Mouse (Mus musculus): ENCODE measurements around the gene Nek7. TPM values are rescaled to one million over a fixed set of nuclear protein-coding genes. Genes with fewer than 3 reads are reported as not detected.

Nek7 gene
- total RNA-seq, 2 experiments from 2014 or later = 57.2 to 57.5 TPM

DNA sequence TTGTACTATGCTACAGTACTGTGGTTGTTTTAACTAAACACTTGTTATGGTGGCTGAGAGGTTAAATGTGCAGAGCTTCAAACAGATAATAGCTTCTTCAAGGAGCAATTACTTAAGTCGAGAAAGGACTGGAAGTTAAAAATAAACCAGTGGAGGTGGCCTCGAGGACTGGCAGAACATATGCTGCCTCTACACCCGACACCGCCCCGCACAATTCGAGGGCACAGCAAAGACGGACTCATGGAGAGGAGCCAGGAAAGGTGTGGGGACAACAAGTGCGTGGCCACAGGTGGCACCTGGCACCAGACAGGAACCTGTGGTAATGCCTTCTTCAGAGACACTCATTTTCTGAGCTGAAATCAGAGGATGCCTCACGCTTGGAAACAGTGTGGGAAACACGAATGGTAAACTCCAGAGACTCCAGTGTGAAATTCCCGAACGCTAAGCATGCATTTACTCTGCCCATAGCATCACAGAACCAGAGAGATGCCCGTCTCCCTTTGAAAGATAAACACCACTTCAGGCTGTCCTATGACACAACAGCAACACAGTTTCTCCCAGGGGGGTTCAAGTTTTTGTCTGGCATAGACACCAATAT lies 112.4 kb downstream of the Nek7 start:
- no peak for DNase-seq

DNA sequence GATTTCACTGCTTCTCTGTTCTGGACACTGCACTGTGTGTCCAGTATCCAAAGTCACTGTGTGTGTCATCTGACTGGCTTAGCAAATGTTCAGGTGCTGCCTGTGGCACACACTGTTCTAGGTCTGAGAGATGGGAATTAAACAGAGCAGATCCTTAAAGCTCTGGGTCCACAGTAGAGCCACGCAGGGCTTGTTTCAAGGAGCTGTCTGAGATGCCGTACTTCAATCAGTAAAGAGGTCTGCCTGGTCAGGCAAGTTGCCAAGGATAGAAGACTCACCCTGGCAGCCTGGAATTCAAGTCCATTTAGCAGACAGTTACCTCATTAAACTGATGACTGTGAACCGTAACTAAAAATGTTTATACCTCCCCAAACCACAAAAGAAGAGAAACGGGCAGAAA lies 112.9 kb downstream of the Nek7 start:
- no peak for DNase-seq

- no peak for DNase-seq
Observed at GRCm38 (mm10) chr1:138504228-138504627, 115.7 kb downstream of the Nek7 start.

DNA sequence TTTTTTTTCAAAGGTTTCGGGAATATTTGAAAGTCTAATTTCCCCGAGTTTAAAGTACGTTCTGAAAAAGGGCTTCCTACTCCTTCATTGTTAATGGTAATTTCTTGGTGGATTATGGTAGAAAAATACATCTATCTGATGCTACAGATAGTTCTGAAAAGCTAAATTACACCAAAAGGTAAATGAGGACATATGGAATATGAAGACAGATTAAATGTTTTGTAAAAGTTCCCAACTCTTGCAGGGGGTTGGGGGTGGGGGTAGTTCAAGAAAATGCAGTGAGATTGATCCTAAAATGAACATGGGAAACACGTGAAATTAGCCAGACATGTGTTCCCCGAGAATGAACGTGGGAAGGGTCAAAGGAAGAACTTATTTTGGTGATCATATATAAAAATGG lies 119.2 kb downstream of the Nek7 start:
- DNase-seq = no peak

DNA sequence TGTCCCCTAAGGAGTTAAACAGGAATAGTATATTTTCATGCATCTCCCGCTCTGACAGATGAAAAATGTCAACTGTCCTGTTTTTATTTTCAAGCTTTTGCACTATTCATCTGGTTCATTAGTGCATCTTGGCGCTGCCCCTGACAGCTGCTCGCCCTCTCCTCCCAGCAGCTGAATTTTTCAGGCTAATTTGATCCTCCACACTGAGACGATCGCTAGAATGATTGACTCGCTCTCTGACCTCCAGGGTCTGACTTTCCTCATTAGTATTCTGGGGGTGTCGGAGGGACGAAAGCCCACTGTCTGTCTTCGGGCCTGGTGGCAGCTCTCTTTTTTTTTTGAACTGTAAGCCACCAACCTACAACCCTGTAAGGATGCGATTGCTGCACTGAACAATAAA lies 119.8 kb downstream of the Nek7 start:
- no peak for DNase-seq

DNA sequence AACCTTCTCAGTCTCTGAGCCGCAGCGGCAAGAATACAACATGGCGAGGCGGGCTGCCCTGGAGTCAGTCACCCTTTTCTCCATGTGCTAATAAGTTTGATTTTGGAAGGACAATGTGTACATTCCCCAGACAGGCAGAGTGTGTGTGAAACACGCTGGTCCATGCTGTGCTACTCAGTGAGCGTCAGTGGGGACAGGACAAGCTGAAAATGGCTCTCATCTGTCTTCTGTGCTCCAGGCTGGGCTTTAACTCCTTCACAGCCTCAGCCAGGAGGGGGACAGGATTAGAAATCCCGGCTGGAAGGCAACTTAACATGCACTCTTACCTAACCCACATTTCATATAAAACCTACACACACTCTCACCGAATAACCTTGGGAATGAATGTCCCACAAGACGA lies 120.5 kb downstream of the Nek7 start:
- DNase-seq = no peak

DNA sequence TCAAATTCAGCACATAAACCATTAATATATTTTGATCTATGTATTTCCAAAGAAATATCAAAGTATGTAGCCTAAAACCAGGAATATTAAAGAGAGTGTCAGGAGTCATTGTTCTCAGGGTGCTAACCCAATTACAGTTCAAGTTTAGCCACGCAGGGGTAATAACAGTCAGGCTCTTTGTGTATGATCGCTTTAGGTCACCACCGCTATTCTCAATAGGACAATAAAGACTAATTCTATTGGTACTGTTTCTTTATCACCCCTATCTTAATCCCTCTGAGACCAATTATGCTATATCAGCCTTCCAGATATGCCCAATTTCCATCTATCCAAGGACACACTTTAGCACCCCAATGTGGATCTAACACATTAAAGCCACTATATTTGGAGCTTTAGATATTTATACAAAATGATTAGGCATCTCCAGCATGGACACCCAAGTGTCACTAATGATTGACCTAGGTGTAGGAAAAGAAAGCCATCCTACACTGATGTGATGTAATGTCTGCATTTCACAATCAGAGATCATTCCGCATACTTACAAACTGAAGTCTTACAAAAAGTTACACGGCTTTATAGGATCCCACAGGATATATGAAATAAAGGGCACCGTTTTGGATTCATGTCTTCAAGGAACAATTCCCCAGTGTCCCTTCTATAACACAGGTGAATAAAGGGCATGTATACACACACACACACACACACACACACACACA lies 128.4 kb downstream of the Nek7 start:
- DNase-seq = no peak

GRCm38 (mm10) chr1:138487569-138487968 lies 132.4 kb downstream of the Nek7 start:
- no peak for DNase-seq

GRCm38 (mm10) chr1:138480694-138481093 lies 139.2 kb downstream of the Nek7 start:
- no peak for DNase-seq

DNA sequence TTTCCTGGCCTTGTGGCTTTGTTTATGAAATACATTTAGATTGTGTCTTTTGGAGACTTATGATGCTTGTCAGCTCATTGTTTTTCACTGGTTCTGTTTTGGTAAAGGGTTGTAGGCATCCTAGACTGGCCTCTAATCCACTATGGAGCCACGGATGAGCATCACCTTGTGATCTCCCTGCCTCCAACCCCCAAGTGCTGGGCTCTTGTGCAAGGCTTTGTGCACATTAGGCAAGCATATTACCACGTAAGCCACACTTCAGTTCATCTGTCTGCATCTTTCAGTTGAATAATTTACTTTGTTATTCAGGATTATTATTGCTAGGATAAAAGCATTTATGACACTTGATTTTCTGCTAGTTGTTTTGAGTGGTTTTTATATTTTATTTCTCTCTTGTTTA lies 154.6 kb downstream of the Nek7 start:
- DNase-seq = no peak

- no peak for DNase-seq
Observed at GRCm38 (mm10) chr1:138461425-138461824, 158.5 kb downstream of the Nek7 start.

GRCm38 (mm10) chr1:138449476-138449851 lies 170.5 kb downstream of the Nek7 start:
- no peak for DNase-seq

GRCm38 (mm10) chr1:138448635-138449475 lies 171.1 kb downstream of the Nek7 start:
- DNase-seq = no peak

- DNase-seq = no peak
Observed at GRCm38 (mm10) chr1:138446846-138447245, 173.1 kb downstream of the Nek7 start.

Other genes starting within 250 kb of the Nek7 start
- not detected for gene Lhx9, start 228.4 kb upstream of the Nek7 start, total RNA-seq (2021)
- gene 2310009B15Rik, start 236.7 kb upstream of the Nek7 start, total RNA-seq (2021) = 10 to 100 TPM; 18.1 to 19.8 TPM